Mouse (Mus musculus): ENCODE data around the gene Hoxa5. TPM values are rescaled to one million over a fixed set of nuclear protein-coding genes. Genes with fewer than 3 reads are reported as not detected.

Gene Hoxa5
- total and polyA plus RNA-seq, 3 experiments: 0.26 to 0.96 (median 0.45) TPM

- H3K79me2 ChIP-seq (replicated peaks; ENCODE audit: control insufficient read depth, insufficient read depth, low read length): no peaks in the 10 kb centered on the region
- H3K36me3 ChIP-seq (ENCODE audit: control insufficient read depth, insufficient read depth, low read length): no peaks in the 10 kb centered on the region
- H3K4me3 ChIP-seq: no peak overlapping the region
- H3K27me3 ChIP-seq (ENCODE audit: control insufficient read depth, insufficient read depth, low read length): peaks cover 44% of the 10 kb centered on the region
- intact Hi-C loops (cut with DNase I): no loop called here
- 13% methylated on average over 4 of the region's 4 CpGs for WGBS
- H3K4me1 ChIP-seq (ENCODE audit: control insufficient read depth, insufficient read depth, low read length): no peaks in the 10 kb centered on the region
- no peak overlapping the region for H3K27ac ChIP-seq
- DNase-seq: no peak
- no peak overlapping the region for H3K9ac ChIP-seq (ENCODE audit: low read depth, low read length)
- TF ChIP-seq POLR2A (IDR thresholded peaks at IDR 0.05; ENCODE audit: insufficient read depth, low read depth, low read length) (no peak), EP300 (IDR thresholded peaks at IDR 0.05; ENCODE audit: insufficient read depth, low read depth, low read length) (no peak), CTCF (IDR thresholded peaks at IDR 0.05) (no peak)
Observed at GRCm38 (mm10) chr6:52206882-52207683, 2.7 kb upstream of the Hoxa5 start.

GRCm38 (mm10) chr6:52205638-52206621 lies 1.5 kb upstream of the Hoxa5 start:
- no peak overlapping the region for H3K9ac ChIP-seq (ENCODE audit: low read depth, low read length)
- H3K79me2 ChIP-seq (replicated peaks; ENCODE audit: control insufficient read depth, insufficient read depth, low read length): no peaks in the 10 kb centered on the region
- no peak overlapping the region for H3K27ac ChIP-seq
- TF ChIP-seq EP300 (IDR thresholded peaks at IDR 0.05; ENCODE audit: insufficient read depth, low read depth, low read length): no peak
- TF ChIP-seq CTCF (IDR thresholded peaks at IDR 0.05): no peak
- TF ChIP-seq POLR2A (IDR thresholded peaks at IDR 0.05; ENCODE audit: insufficient read depth, low read depth, low read length): no peak
- intact Hi-C loops (cut with DNase I): no loop called here
- no peaks in the 10 kb centered on the region for H3K4me1 ChIP-seq (ENCODE audit: control insufficient read depth, insufficient read depth, low read length)
- 15% methylated on average over 55 of the region's 55 CpGs for WGBS
- peaks cover 42% of the 10 kb centered on the region for H3K27me3 ChIP-seq (ENCODE audit: control insufficient read depth, insufficient read depth, low read length)
- H3K36me3 ChIP-seq (ENCODE audit: control insufficient read depth, insufficient read depth, low read length): no peaks in the 10 kb centered on the region
- no peak overlapping the region for H3K4me3 ChIP-seq
- no peak for DNase-seq

GRCm38 (mm10) chr6:52205221-52205620 lies 834 bp upstream of the Hoxa5 start:
- H3K79me2 ChIP-seq (replicated peaks; ENCODE audit: control insufficient read depth, insufficient read depth, low read length): no peaks in the 10 kb centered on the region
- H3K9ac ChIP-seq (ENCODE audit: low read depth, low read length): no peak overlapping the region
- peaks cover 44% of the 10 kb centered on the region for H3K27me3 ChIP-seq (ENCODE audit: control insufficient read depth, insufficient read depth, low read length)
- no peaks in the 10 kb centered on the region for H3K4me1 ChIP-seq (ENCODE audit: control insufficient read depth, insufficient read depth, low read length)
- H3K4me3 ChIP-seq: no peak overlapping the region
- WGBS: 18% methylated on average over 14 of the region's 14 CpGs
- no peak overlapping the region for H3K27ac ChIP-seq
- no peak for DNase-seq
- TF ChIP-seq EP300 (IDR thresholded peaks at IDR 0.05; ENCODE audit: insufficient read depth, low read depth, low read length) (no peak), POLR2A (IDR thresholded peaks at IDR 0.05; ENCODE audit: insufficient read depth, low read depth, low read length) (no peak), CTCF (IDR thresholded peaks at IDR 0.05) (no peak)
- intact Hi-C loops (cut with DNase I): no loop called here
- no peaks in the 10 kb centered on the region for H3K36me3 ChIP-seq (ENCODE audit: control insufficient read depth, insufficient read depth, low read length)

- TF ChIP-seq EP300 (IDR thresholded peaks at IDR 0.05; ENCODE audit: insufficient read depth, low read depth, low read length) (no peak), POLR2A (IDR thresholded peaks at IDR 0.05; ENCODE audit: insufficient read depth, low read depth, low read length) (no peak), CTCF (IDR thresholded peaks at IDR 0.05) (no peak)
- peak overlapping the region; percentile 53 for H3K4me3 ChIP-seq
- 7% methylated on average over 46 of the region's 46 CpGs for WGBS
- peaks cover 35% of the 10 kb centered on the region for H3K27me3 ChIP-seq (ENCODE audit: control insufficient read depth, insufficient read depth, low read length)
- H3K27ac ChIP-seq: peak overlapping the region; percentile 56
- H3K79me2 ChIP-seq (replicated peaks; ENCODE audit: control insufficient read depth, insufficient read depth, low read length): no peaks in the 10 kb centered on the region
- peak; percentile 19 to 46 for DNase-seq
- intact Hi-C loops (cut with DNase I): no loop called here
- H3K9ac ChIP-seq (ENCODE audit: low read depth, low read length): peak overlapping the region; percentile 63
- H3K4me1 ChIP-seq (ENCODE audit: control insufficient read depth, insufficient read depth, low read length): no peaks in the 10 kb centered on the region
- no peaks in the 10 kb centered on the region for H3K36me3 ChIP-seq (ENCODE audit: control insufficient read depth, insufficient read depth, low read length)
Observed at GRCm38 (mm10) chr6:52203371-52204049, 877 bp downstream of the Hoxa5 start.

GRCm38 (mm10) chr6:52203121-52203370 lies 1.3 kb downstream of the Hoxa5 start:
- 6% methylated on average over 10 of the region's 10 CpGs for WGBS
- Histone ChIP-seq H3K36me3 (ENCODE audit: control insufficient read depth, insufficient read depth, low read length) (no peaks in the 10 kb centered on the region), H3K4me3 (peak overlapping the region; percentile 53), H3K9ac (ENCODE audit: low read depth, low read length) (peak overlapping the region; percentile 63), H3K27ac (peak overlapping the region; percentile 56; the same call in 1 of the 2 replicates), H3K27me3 (ENCODE audit: control insufficient read depth, insufficient read depth, low read length) (peaks cover 31% of the 10 kb centered on the region), H3K79me2 (replicated peaks; ENCODE audit: control insufficient read depth, insufficient read depth, low read length) (no peaks in the 10 kb centered on the region), H3K4me1 (ENCODE audit: control insufficient read depth, insufficient read depth, low read length) (no peaks in the 10 kb centered on the region)
- intact Hi-C loops (cut with DNase I): no loop called here
- no peak for TF ChIP-seq EP300 (IDR thresholded peaks at IDR 0.05; ENCODE audit: insufficient read depth, low read depth, low read length)
- TF ChIP-seq CTCF (IDR thresholded peaks at IDR 0.05): no peak
- no peak for TF ChIP-seq POLR2A (IDR thresholded peaks at IDR 0.05; ENCODE audit: insufficient read depth, low read depth, low read length)
- no peak for DNase-seq
